Mouse (Mus musculus) ES-E14 (cell line): Measurements from ENCODE around the gene Brat1.

Source experiments
- CHD2 ChIP-seq: IDR thresholded peaks from 2 replicates; pipeline ENCODE4 v1.6.1; 2014; ENCODE audit warnings: mild to moderate bottlenecking, low read depth, low read length, inconsistent platforms
- HCFC1 ChIP-seq: IDR thresholded peaks from 2 replicates; pipeline ENCODE4 v1.6.1; 2012; ENCODE audit warnings: low read length, inconsistent platforms, borderline replicate concordance; ENCODE audit not compliant: insufficient read depth
- MAFK ChIP-seq: IDR thresholded peaks from 2 replicates; pipeline ENCODE4 v1.6.1; 2014; ENCODE audit warnings: mild to moderate bottlenecking, low read depth, low read length, inconsistent platforms; ENCODE audit not compliant: insufficient read depth
- ZNF384 ChIP-seq: IDR thresholded peaks from 2 replicates; pipeline ENCODE4 v1.6.1; 2012; ENCODE audit warnings: low read depth, low read length, inconsistent platforms

- TF ChIP-seq MAFK (no peak), CHD2 (no peak), ZNF384 (no peak), HCFC1 (no peak)
Observed at GRCm38 (mm10) chr5:140710315-140710714, 5.5 kb downstream of the Brat1 start.
